Mouse (Mus musculus) effector memory CD4-positive, alpha-beta T cell, adult 7 months (primary cell): ENCODE measurements around the gene Hba-a2. TPM values are rescaled to one million over a fixed set of nuclear protein-coding genes. Genes with fewer than 3 reads are reported as not detected.

ENCODE experiments used
- polyA plus RNA-seq: library from polyadenylated mRNA; unstranded; fragments of 100-300 nt; shearing (Covaris generic); gene quantifications from one replicate; pipeline ENCODE4 v1.2.1, GENCODE M21; 2017

The Hba-a2 gene
- 0.73 TPM for polyA plus RNA-seq

GRCm38 (mm10) chr11:32296203-32296602, at the start of gene Hba-a2:
Gene Hba-a2, plus strand, starts transcription at chr11:32296489.

GRCm38 (mm10) chr11:32267188-32267884, 29.0 kb upstream of the Hba-a2 start, which contains the start of gene Nprl3:
Gene Nprl3, minus strand, starts transcription at chr11:32267707.

GRCm38 (mm10) chr11:32276347-32276746, 19.9 kb upstream of the Hba-a2 start, which contains the start of gene Hba-x:
Gene Hba-x, plus strand, starts transcription at chr11:32276400.

GRCm38 (mm10) chr11:32283091-32283777, 13.1 kb upstream of the Hba-a2 start, which contains the start of gene Hba-a1:
Gene Hba-a1, plus strand, starts transcription at chr11:32283511.

GRCm38 (mm10) chr11:32286695-32287492, 9.4 kb upstream of the Hba-a2 start, which contains the start of gene Hbq1b:
Gene Hbq1b, plus strand, starts transcription at chr11:32286965.

GRCm38 (mm10) chr11:32299865-32300264, 3.6 kb downstream of the Hba-a2 start, which contains the start of gene Hbq1a:
Gene Hbq1a, plus strand, starts transcription at chr11:32300069.

Other genes starting within 250 kb of the Hba-a2 start
- 0.30 TPM for gene Il9r, start 96.2 kb upstream of the Hba-a2 start, polyA plus RNA-seq
- 16.8 TPM for gene Snrnp25, start 91.1 kb upstream of the Hba-a2 start, polyA plus RNA-seq
- gene Rhbdf1, start 74.2 kb upstream of the Hba-a2 start, polyA plus RNA-seq = not detected
- gene Mpg, start 70.0 kb upstream of the Hba-a2 start, polyA plus RNA-seq = 14.4 TPM
- gene Nprl3, start 28.8 kb upstream of the Hba-a2 start, polyA plus RNA-seq = 42.3 TPM
- gene Hba-x, start 20.1 kb upstream of the Hba-a2 start, polyA plus RNA-seq = not detected
- not detected for gene Hba-a1, start 13.0 kb upstream of the Hba-a2 start, polyA plus RNA-seq
- not detected for gene Hbq1b, start 9.5 kb upstream of the Hba-a2 start, polyA plus RNA-seq
- not detected for gene Hbq1a, start 3.6 kb downstream of the Hba-a2 start, polyA plus RNA-seq
- 0.72 TPM for gene Sh3pxd2b, start 51.3 kb downstream of the Hba-a2 start, polyA plus RNA-seq
- gene Ubtd2, start 158.9 kb downstream of the Hba-a2 start, polyA plus RNA-seq = 7.6 TPM
- gene Efcab9, start 235.6 kb downstream of the Hba-a2 start, polyA plus RNA-seq = 2.7 TPM
- gene Stk10, start 236.8 kb downstream of the Hba-a2 start, polyA plus RNA-seq = 193 TPM